Mouse (Mus musculus) bone marrow macrophage, adult 2 months (primary cell): Measurements from ENCODE around the gene Smim20.

Experiments
- CTCF ChIP-seq: IDR thresholded peaks from 2 replicates; pipeline ENCODE4 v1.5.1; 2012; ENCODE audit warnings: low read depth, mild to moderate bottlenecking, low read length, moderate library complexity
- POLR2A ChIP-seq: IDR thresholded peaks from 2 replicates; pipeline ENCODE4 v1.6.1; 2012; ENCODE audit warnings: mild to moderate bottlenecking, low read depth, low read length, borderline replicate concordance

DNA sequence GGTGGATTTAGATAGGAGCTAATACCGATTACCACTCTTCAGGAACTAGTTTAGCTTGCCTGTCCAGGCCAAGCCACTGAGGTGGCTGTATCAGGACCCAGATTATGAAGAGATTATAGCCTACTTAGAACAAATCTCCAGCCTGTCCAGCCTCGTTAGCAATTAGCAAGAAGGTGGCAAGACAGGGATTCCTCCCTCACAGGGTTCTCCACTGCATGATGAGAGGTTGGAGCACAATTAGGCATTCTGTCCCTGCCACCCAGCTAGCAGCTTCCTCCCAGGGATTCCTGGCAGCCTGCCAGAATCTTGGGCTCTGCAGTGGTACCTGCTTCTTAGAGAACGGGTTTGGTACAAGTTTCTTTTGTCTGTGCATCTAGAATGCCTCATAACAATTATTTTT is 8.5 kb downstream of the Smim20 start:
- TF ChIP-seq POLR2A: no peak
- TF ChIP-seq CTCF: no peak
